Mouse (Mus musculus) heart, embryonic 16.5 days (tissue): ENCODE results near the gene Clstn1. TPM values are rescaled to one million over a fixed set of nuclear protein-coding genes. Genes with fewer than 3 reads are reported as not detected.
A peak's percentile ranks its signal among the peaks of the same experiment; 100 is the strongest.

Source experiments
- ATAC-seq: fragments of 200-750 bp; cut with Nextera tagmentation; replicated peaks from 2 replicates; pipeline ENCODE4 v1.8.0; 2017; ENCODE audit warnings: moderate number of reproducible peaks; ENCODE audit not compliant: insufficient read depth, low FRiP score; ENCODE audit errors: extremely low read depth
- H3K27ac ChIP-seq: fragments of 300-500 bp; sonication (generic); 2 replicates; pipeline ENCODE4 v1.5.1; 2014; ENCODE audit warnings: mild to moderate bottlenecking, low read length, control low read depth, moderate library complexity
- H3K27me3 ChIP-seq: fragments of 300-500 bp; sonication (generic); 2 replicates; pipeline ENCODE4 v1.6.1; 2014; ENCODE audit warnings: low read length, mixed read lengths; ENCODE audit not compliant: control insufficient read depth, insufficient read depth
- H3K36me3 ChIP-seq: fragments of 300-500 bp; sonication (generic); 2 replicates; pipeline ENCODE4 v1.6.1; 2014; ENCODE audit not compliant: control insufficient read depth, insufficient read depth
- H3K4me1 ChIP-seq: fragments of 300-500 bp; sonication (generic); 2 replicates; pipeline ENCODE4 v1.6.1; 2014; ENCODE audit warnings: low read length, mixed read lengths; ENCODE audit not compliant: control insufficient read depth, insufficient read depth
- H3K4me2 ChIP-seq: fragments of 300-500 bp; sonication (generic); 2 replicates; pipeline ENCODE4 v1.6.1; 2014; ENCODE audit warnings: low read depth, mild to moderate bottlenecking, control low read depth, low read length
- H3K4me3 ChIP-seq: fragments of 300-500 bp; sonication (generic); 2 replicates; pipeline ENCODE4 v1.5.1; 2014; ENCODE audit warnings: mild to moderate bottlenecking, control low read depth, low read length
- H3K9ac ChIP-seq: fragments of 300-500 bp; sonication (generic); 2 replicates; pipeline ENCODE4 v1.6.1; 2014; ENCODE audit warnings: low read length, control low read depth
- H3K9me3 ChIP-seq: fragments of 300-500 bp; sonication (generic); replicated peaks from 2 replicates; pipeline ENCODE4 v1.6.1; 2016; ENCODE audit warnings: low read length; ENCODE audit not compliant: control insufficient read depth
- WGBS: fragments of 180-500 bp; shearing (Covaris S2); extraction: QIAGEN DNeasy Blood & Tissue Kit; methylation state at CpG from one replicate; pipeline ENCODE4 v1.1.7; 2014; 5-methylcytosine and 5-hydroxymethylcytosine counted together
- polyA plus RNA-seq: library from polyadenylated mRNA; unstranded; fragments of >200 nt; fragmentation: Nextera tagmentation; extraction: Ambion mirVana; gene quantifications from 2 replicates; pipeline ENCODE4 v1.2.1, GENCODE M21; 2015

Gene Clstn1
- polyA plus RNA-seq, 1 experiment from 2014 or later, result 6.7 TPM

- Histone ChIP-seq H3K9ac (no peak overlapping the region), H3K27ac (no peak overlapping the region), H3K36me3 (no peaks in the 10 kb centered on the region), H3K4me1 (peaks cover 7% of the 10 kb centered on the region), H3K4me2 (no peak overlapping the region), H3K27me3 (peaks cover 4% of the 10 kb centered on the region; the same call in 1 of the 2 replicates), H3K9me3 (no peaks in the 10 kb centered on the region), H3K4me3 (no peak overlapping the region)
- ATAC-seq, result no peak
- WGBS, result 78% methylated on average over 4 of the region's 4 CpGs
Observed at GRCm38 (mm10) chr4:149600130-149600529, 13.9 kb downstream of the Clstn1 start.

- Histone ChIP-seq H3K4me1 (peaks cover 7% of the 10 kb centered on the region), H3K36me3 (no peaks in the 10 kb centered on the region), H3K27ac (no peak overlapping the region), H3K27me3 (peaks cover 7% of the 10 kb centered on the region; the same call in 1 of the 2 replicates), H3K4me2 (no peak overlapping the region), H3K9ac (no peak overlapping the region), H3K9me3 (no peaks in the 10 kb centered on the region), H3K4me3 (no peak overlapping the region)
- 0 out of 2 replicates have a peak, but pooled peaks have one; percentile 28 for ATAC-seq
- WGBS, result 23% methylated on average over 4 of the region's 4 CpGs
Observed at GRCm38 (mm10) chr4:149601484-149601883, 15.2 kb downstream of the Clstn1 start.

GRCm38 (mm10) chr4:149602236-149602635 lies 16.0 kb downstream of the Clstn1 start:
- no peak for ATAC-seq
- H3K27me3 ChIP-seq, result peaks cover 7% of the 10 kb centered on the region; the same call in 1 of the 2 replicates
- H3K4me2 ChIP-seq, result no peak overlapping the region
- no peak overlapping the region for H3K9ac ChIP-seq
- H3K4me3 ChIP-seq, result no peak overlapping the region
- H3K9me3 ChIP-seq, result no peaks in the 10 kb centered on the region
- H3K36me3 ChIP-seq, result no peaks in the 10 kb centered on the region
- H3K27ac ChIP-seq, result no peak overlapping the region
- peaks cover 7% of the 10 kb centered on the region for H3K4me1 ChIP-seq
- WGBS, result 61% methylated on average over 7 of the region's 7 CpGs

- Histone ChIP-seq H3K4me3 (no peak overlapping the region), H3K4me1 (peaks cover 13% of the 10 kb centered on the region), H3K9ac (no peak overlapping the region), H3K27ac (no peak overlapping the region), H3K36me3 (no peaks in the 10 kb centered on the region), H3K4me2 (no peak overlapping the region), H3K27me3 (peaks cover 6% of the 10 kb centered on the region; the same call in 1 of the 2 replicates), H3K9me3 (no peaks in the 10 kb centered on the region)
- no peak for ATAC-seq
- WGBS, result 41% methylated on average over 1 of the region's 1 CpGs
Observed at GRCm38 (mm10) chr4:149603860-149604259, 17.6 kb downstream of the Clstn1 start.

- WGBS, result 74% methylated on average over 3 of the region's 3 CpGs
- H3K27me3 ChIP-seq, result peaks cover 4% of the 10 kb centered on the region; the same call in 1 of the 2 replicates
- peaks cover 13% of the 10 kb centered on the region for H3K4me1 ChIP-seq
- no peak overlapping the region for H3K27ac ChIP-seq
- no peak for ATAC-seq
- no peaks in the 10 kb centered on the region for H3K36me3 ChIP-seq
- no peak overlapping the region for H3K4me3 ChIP-seq
- H3K9me3 ChIP-seq, result no peaks in the 10 kb centered on the region
- H3K4me2 ChIP-seq, result no peak overlapping the region
- no peak overlapping the region for H3K9ac ChIP-seq
Observed at GRCm38 (mm10) chr4:149604518-149604917, 18.2 kb downstream of the Clstn1 start.

GRCm38 (mm10) chr4:149606056-149606455 lies 19.8 kb downstream of the Clstn1 start:
- Histone ChIP-seq H3K27me3 (peaks cover 3% of the 10 kb centered on the region; the same call in 1 of the 2 replicates), H3K4me1 (peaks cover 13% of the 10 kb centered on the region), H3K4me3 (no peak overlapping the region), H3K4me2 (no peak overlapping the region), H3K27ac (no peak overlapping the region), H3K9me3 (no peaks in the 10 kb centered on the region), H3K36me3 (no peaks in the 10 kb centered on the region), H3K9ac (no peak overlapping the region)
- 66% methylated on average over 18 of the region's 18 CpGs for WGBS
- ATAC-seq, result no peak

GRCm38 (mm10) chr4:149606766-149607358 lies 20.6 kb downstream of the Clstn1 start:
- Histone ChIP-seq H3K4me1 (peaks cover 7% of the 10 kb centered on the region), H3K27ac (no peak overlapping the region), H3K27me3 (peaks cover 3% of the 10 kb centered on the region; the same call in 1 of the 2 replicates), H3K9ac (no peak overlapping the region), H3K9me3 (no peaks in the 10 kb centered on the region), H3K4me2 (no peak overlapping the region), H3K36me3 (no peaks in the 10 kb centered on the region), H3K4me3 (no peak overlapping the region)
- WGBS, result 58% methylated on average over 15 of the region's 15 CpGs
- ATAC-seq, result no peak

- H3K4me3 ChIP-seq, result no peak overlapping the region
Observed at GRCm38 (mm10) chr4:149607591-149608308, 21.5 kb downstream of the Clstn1 start.

GRCm38 (mm10) chr4:149608309-149608638 lies 22.0 kb downstream of the Clstn1 start:
- Histone ChIP-seq H3K36me3 (no peaks in the 10 kb centered on the region), H3K4me2 (no peak overlapping the region), H3K27ac (no peak overlapping the region), H3K4me1 (peaks cover 6% of the 10 kb centered on the region), H3K9me3 (no peaks in the 10 kb centered on the region), H3K9ac (no peak overlapping the region), H3K4me3 (no peak overlapping the region), H3K27me3 (peaks cover 3% of the 10 kb centered on the region; the same call in 1 of the 2 replicates)
- WGBS, result 85% methylated on average over 6 of the region's 6 CpGs
- ATAC-seq, result no peak

More at GRCm38 (mm10) chr4:149607591-149608308, 21.5 kb downstream of the Clstn1 start:
- Histone ChIP-seq H3K9ac (no peak overlapping the region), H3K36me3 (no peaks in the 10 kb centered on the region), H3K4me1 (peaks cover 6% of the 10 kb centered on the region), H3K27me3 (peaks cover 3% of the 10 kb centered on the region; the same call in 1 of the 2 replicates), H3K27ac (no peak overlapping the region), H3K9me3 (no peaks in the 10 kb centered on the region), H3K4me2 (no peak overlapping the region)
- 0 out of 2 replicates have a peak, but pooled peaks have one; percentile 35 for ATAC-seq
- WGBS, result 43% methylated on average over 20 of the region's 20 CpGs
